Mouse (Mus musculus) intestine, embryonic 15.5 days (tissue): Measurements from ENCODE around the gene Il7r. TPM values are rescaled to one million over a fixed set of nuclear protein-coding genes. Genes with fewer than 3 reads are reported as not detected.

Experiments
- ATAC-seq: fragments of 200-750 bp; cut with Nextera tagmentation; 2 replicates; pipeline ENCODE4 v1.8.0; 2017; ENCODE audit warnings: moderate TSS enrichment, moderate library complexity
- H3K27ac ChIP-seq: fragments of 300-500 bp; sonication (generic); 2 replicates; pipeline ENCODE4 v1.5.1; 2015; ENCODE audit warnings: mild to moderate bottlenecking, inconsistent platforms
- H3K27me3 ChIP-seq: fragments of 300-500 bp; sonication (generic); replicated peaks from 2 replicates; pipeline ENCODE4 v1.6.1; 2015; ENCODE audit warnings: inconsistent platforms
- H3K36me3 ChIP-seq: fragments of 300-500 bp; sonication (generic); 2 replicates; pipeline ENCODE4 v1.6.1; 2015; ENCODE audit warnings: inconsistent platforms
- H3K4me1 ChIP-seq: fragments of 300-500 bp; sonication (generic); replicated peaks from 2 replicates; pipeline ENCODE4 v1.6.1; 2015; ENCODE audit warnings: inconsistent platforms
- H3K4me2 ChIP-seq: fragments of 300-500 bp; sonication (generic); replicated peaks from 2 replicates; pipeline ENCODE4 v1.6.1; 2015; ENCODE audit warnings: mild to moderate bottlenecking, inconsistent platforms
- H3K4me3 ChIP-seq: fragments of 300-500 bp; sonication (generic); replicated peaks from 2 replicates; pipeline ENCODE4 v1.5.1; 2015; ENCODE audit warnings: inconsistent platforms
- H3K9ac ChIP-seq: fragments of 300-500 bp; sonication (generic); 2 replicates; pipeline ENCODE4 v1.6.1; 2015; ENCODE audit warnings: inconsistent platforms
- H3K9me3 ChIP-seq: fragments of 300-500 bp; sonication (generic); 2 replicates; pipeline ENCODE4 v1.6.1; 2016; ENCODE audit warnings: inconsistent platforms
- WGBS: fragments of 180-500 bp; shearing (Covaris S2); methylation state at CpG from one replicate; pipeline ENCODE4 v1.1.7; 2015; 5-methylcytosine and 5-hydroxymethylcytosine counted together
- polyA plus RNA-seq: library from polyadenylated mRNA; unstranded; fragments of >200 nt; fragmentation: Nextera tagmentation; extraction: Ambion mirVana; gene quantifications from 2 replicates; pipeline ENCODE4 v1.2.1, GENCODE M21; 2015

The Il7r gene
- polyA plus RNA-seq, 1 experiment from 2014 or later: 1.4 TPM

DNA sequence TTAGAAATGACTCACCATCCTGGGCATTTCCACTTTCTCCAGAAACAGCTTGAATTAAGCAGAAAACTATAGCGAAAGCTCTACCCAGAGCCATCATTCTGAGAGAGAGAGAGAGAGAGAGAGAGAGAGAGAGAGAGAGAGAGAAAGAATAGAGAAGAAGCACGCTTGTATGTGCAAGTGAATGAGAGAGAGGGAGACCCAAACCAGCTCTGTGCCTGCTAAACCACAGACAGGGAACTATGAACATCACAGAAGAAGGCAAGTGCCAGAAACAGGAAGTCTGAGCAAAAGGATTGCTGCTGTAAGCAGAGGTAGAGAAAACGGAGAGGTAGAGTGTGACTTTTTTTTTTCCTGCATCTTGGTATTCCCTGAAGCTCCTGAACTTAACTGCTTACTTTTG, 330 bp downstream of the Il7r start:
- Histone ChIP-seq H3K9me3 (no peaks in the 10 kb centered on the region), H3K36me3 (no peaks in the 10 kb centered on the region), H3K4me2 (no peak overlapping the region), H3K9ac (no peak overlapping the region), H3K27ac (no peak overlapping the region), H3K4me3 (no peak overlapping the region), H3K27me3 (no peaks in the 10 kb centered on the region), H3K4me1 (no peaks in the 10 kb centered on the region)
- ATAC-seq: no peak
- 72% methylated on average over 3 of the region's 3 CpGs for WGBS

- Histone ChIP-seq H3K36me3 (no peaks in the 10 kb centered on the region), H3K27me3 (no peaks in the 10 kb centered on the region), H3K9ac (no peak overlapping the region), H3K4me3 (no peak overlapping the region), H3K27ac (no peak overlapping the region), H3K4me1 (no peaks in the 10 kb centered on the region), H3K4me2 (no peak overlapping the region), H3K9me3 (no peaks in the 10 kb centered on the region)
- WGBS: 70% methylated on average over 3 of the region's 3 CpGs
- ATAC-seq: no peak
Measured at GRCm38 (mm10) chr15:9528186-9528935, 1.6 kb downstream of the Il7r start.

- no peaks in the 10 kb centered on the region for H3K9me3 ChIP-seq
- H3K4me3 ChIP-seq: no peak overlapping the region
- H3K36me3 ChIP-seq: no peaks in the 10 kb centered on the region
- no peak for ATAC-seq
- H3K9ac ChIP-seq: no peak overlapping the region
- H3K4me2 ChIP-seq: no peak overlapping the region
- no peaks in the 10 kb centered on the region for H3K4me1 ChIP-seq
- no peak overlapping the region for H3K27ac ChIP-seq
- H3K27me3 ChIP-seq: no peaks in the 10 kb centered on the region
Measured at GRCm38 (mm10) chr15:9526412-9526811, 3.6 kb downstream of the Il7r start.

GRCm38 (mm10) chr15:9524907-9525306, 5.1 kb downstream of the Il7r start:
- no peak for ATAC-seq
- Histone ChIP-seq H3K27ac (no peak overlapping the region), H3K9ac (no peak overlapping the region), H3K4me3 (no peak overlapping the region), H3K4me1 (no peaks in the 10 kb centered on the region), H3K4me2 (no peak overlapping the region), H3K9me3 (no peaks in the 10 kb centered on the region), H3K36me3 (no peaks in the 10 kb centered on the region), H3K27me3 (no peaks in the 10 kb centered on the region)
- 61% methylated on average over 5 of the region's 5 CpGs for WGBS

DNA sequence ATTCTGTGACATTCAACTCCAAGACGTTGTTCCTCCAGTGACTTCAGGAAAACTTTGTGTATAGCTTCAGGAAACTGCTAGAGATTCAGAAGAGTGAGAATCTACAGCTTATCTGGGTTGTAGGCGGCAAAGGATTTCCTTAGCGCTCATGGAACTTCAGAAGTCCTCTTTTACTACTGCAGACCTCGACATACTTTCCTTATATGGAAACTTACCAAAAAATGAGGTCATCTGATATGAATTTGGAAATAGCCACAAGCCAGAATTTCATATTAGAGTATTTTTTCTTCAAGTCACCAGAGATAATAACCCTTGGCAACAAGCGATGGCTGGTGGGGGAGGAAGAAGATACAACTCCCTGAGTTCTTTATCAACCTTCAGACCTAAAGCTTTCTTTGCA, 6.0 kb downstream of the Il7r start:
- Histone ChIP-seq H3K9me3 (no peaks in the 10 kb centered on the region), H3K27ac (no peak overlapping the region), H3K36me3 (no peaks in the 10 kb centered on the region), H3K4me3 (no peak overlapping the region), H3K9ac (no peak overlapping the region), H3K4me2 (no peak overlapping the region), H3K4me1 (no peaks in the 10 kb centered on the region), H3K27me3 (no peaks in the 10 kb centered on the region)
- 71% methylated on average over 5 of the region's 5 CpGs for WGBS
- ATAC-seq: no peak

DNA sequence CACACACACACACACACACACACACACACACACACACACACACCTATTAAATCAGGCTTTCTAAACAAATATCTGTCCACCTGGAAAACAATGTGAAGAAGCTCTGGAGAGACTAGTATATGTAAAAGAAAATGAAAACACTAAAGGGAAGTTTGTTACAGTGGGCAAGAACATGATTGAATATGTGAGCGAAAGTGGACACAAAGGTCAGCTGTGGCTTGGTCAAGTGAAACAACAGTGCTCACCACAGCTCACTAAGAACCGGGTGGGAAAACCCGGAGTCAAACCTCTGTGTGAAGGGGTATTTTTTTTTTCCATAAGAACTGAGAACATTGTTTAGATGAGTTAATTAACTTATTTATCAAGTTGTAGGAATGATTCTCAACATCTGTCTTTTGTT, 6.9 kb downstream of the Il7r start:
- no peaks in the 10 kb centered on the region for H3K9me3 ChIP-seq
- no peaks in the 10 kb centered on the region for H3K4me1 ChIP-seq
- ATAC-seq: no peak
- H3K36me3 ChIP-seq: no peaks in the 10 kb centered on the region
- WGBS: 78% methylated on average over 3 of the region's 3 CpGs
- no peak overlapping the region for H3K4me2 ChIP-seq
- H3K9ac ChIP-seq: no peak overlapping the region
- no peak overlapping the region for H3K27ac ChIP-seq
- no peak overlapping the region for H3K4me3 ChIP-seq
- no peaks in the 10 kb centered on the region for H3K27me3 ChIP-seq

DNA sequence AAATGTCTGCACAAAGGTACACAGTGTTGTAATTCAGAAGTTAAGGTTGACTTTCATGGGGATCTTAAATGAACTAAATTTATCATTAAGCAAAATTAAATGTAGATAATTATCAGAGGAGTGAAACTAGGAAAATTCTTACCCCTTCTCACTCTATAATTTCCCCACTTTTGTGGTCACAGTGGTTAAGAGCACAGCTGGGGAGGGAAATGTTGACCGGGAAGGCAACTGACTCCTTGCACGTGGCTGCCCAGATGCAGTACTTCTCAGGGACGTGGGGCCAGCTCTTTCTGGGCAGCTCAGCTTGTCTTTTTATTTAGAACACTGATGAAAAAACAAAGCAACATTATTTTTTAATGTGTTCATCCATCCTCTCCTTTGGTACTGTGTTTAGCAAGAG, 37.9 kb downstream of the Il7r start:
- ATAC-seq: no peak
- 55% methylated on average over 3 of the region's 3 CpGs for WGBS
- Histone ChIP-seq H3K36me3 (no peaks in the 10 kb centered on the region), H3K4me2 (no peak overlapping the region), H3K9me3 (no peaks in the 10 kb centered on the region), H3K4me3 (no peak overlapping the region), H3K27ac (no peak overlapping the region), H3K9ac (no peak overlapping the region), H3K27me3 (no peaks in the 10 kb centered on the region), H3K4me1 (no peaks in the 10 kb centered on the region)

DNA sequence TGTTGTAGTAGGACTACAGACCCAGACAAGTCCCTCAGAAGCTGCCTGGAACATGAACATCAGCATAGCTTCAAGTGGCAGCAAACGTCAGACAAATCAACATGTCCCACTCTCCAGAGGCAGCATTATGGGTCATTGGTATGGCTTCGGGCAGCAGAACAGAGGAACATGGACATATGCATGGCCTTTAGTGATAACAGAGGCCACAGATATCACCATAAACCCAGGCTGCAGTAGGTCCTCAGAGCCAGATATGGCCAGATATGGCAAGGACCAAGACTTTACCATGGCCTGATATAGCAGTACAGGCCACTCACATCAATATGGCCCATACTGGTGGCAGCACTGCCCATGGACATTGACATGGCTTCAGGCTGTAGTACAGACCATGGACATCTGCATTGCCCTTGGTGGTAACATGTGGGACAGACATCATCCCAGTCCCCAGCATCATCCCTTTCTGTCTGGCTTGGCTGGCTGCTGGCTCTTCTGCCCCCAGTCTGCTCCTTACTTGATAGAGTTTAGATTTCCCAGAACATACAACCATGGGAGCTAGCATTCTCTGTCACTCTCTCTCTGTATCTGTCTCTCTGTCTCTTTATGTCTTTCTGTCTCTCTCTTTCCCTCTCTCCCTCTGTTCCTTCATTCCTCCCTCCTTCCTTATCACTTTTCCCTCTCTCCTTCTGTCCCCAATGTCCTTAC, 40.4 kb downstream of the Il7r start:
- 82% methylated on average over 2 of the region's 2 CpGs for WGBS
- Histone ChIP-seq H3K4me1 (no peaks in the 10 kb centered on the region), H3K4me3 (no peak overlapping the region), H3K27me3 (no peaks in the 10 kb centered on the region), H3K27ac (no peak overlapping the region), H3K36me3 (no peaks in the 10 kb centered on the region), H3K9ac (no peak overlapping the region), H3K9me3 (no peaks in the 10 kb centered on the region), H3K4me2 (no peak overlapping the region)
- ATAC-seq: no peak

GRCm38 (mm10) chr15:9473188-9473587, 56.8 kb downstream of the Il7r start:
- Histone ChIP-seq H3K9ac (no peak overlapping the region), H3K4me1 (no peaks in the 10 kb centered on the region)
- 67% methylated on average over 1 of the region's 1 CpGs for WGBS

GRCm38 (mm10) chr15:9472618-9473017, 57.4 kb downstream of the Il7r start:
- Histone ChIP-seq H3K27ac (no peak overlapping the region), H3K4me2 (no peak overlapping the region), H3K9me3 (no peaks in the 10 kb centered on the region), H3K4me3 (no peak overlapping the region), H3K4me1 (no peaks in the 10 kb centered on the region), H3K27me3 (no peaks in the 10 kb centered on the region), H3K9ac (no peak overlapping the region), H3K36me3 (no peaks in the 10 kb centered on the region)
- ATAC-seq: peak; percentile 20; the same call in 1 of the 2 replicates
- WGBS: 62% methylated on average over 3 of the region's 3 CpGs

More at GRCm38 (mm10) chr15:9473188-9473587, 56.8 kb downstream of the Il7r start:
- no peaks in the 10 kb centered on the region for H3K27me3 ChIP-seq
- ATAC-seq: no peak
- no peak overlapping the region for H3K4me2 ChIP-seq
- H3K4me3 ChIP-seq: no peak overlapping the region
- no peaks in the 10 kb centered on the region for H3K36me3 ChIP-seq
- no peaks in the 10 kb centered on the region for H3K9me3 ChIP-seq
- H3K27ac ChIP-seq: no peak overlapping the region

- H3K4me3 ChIP-seq: no peak overlapping the region
- ATAC-seq: no peak
- WGBS: 30% methylated on average over 3 of the region's 3 CpGs
Measured at GRCm38 (mm10) chr15:9472167-9472566, 57.8 kb downstream of the Il7r start.

DNA sequence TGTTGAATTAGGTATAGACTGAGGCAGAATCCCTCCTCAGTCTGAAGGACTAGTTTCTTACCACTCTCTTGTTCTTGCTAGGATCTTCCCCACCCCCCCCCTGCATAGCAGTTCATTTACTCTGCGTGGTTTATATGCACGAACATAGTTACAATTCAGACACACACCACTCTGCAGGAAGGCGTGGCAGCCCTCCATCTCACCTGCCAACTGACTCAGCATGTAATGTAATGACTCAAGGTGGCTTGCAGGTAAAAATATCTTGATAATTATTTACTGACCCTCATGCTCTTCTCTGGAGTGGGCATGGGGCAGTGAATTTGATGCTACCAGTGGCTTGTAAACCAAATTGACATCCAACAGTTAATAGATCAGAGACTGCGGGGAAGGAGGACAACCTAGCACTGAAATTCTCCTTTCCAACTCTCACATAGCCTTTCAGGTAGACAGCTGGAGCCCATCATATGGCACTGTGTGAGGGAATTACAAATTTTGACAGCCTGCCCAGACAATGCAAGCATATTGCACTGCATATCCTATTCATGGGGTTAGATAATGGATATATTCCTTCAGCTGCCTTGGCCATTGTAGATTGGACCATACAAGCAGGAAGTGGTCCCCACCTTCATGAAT, 58.8 kb downstream of the Il7r start:
- Histone ChIP-seq H3K9me3 (no peaks in the 10 kb centered on the region), H3K4me3 (no peak overlapping the region), H3K9ac (no peak overlapping the region), H3K36me3 (no peaks in the 10 kb centered on the region), H3K27me3 (no peaks in the 10 kb centered on the region), H3K4me1 (no peaks in the 10 kb centered on the region), H3K27ac (no peak overlapping the region), H3K4me2 (no peak overlapping the region)
- WGBS: 86% methylated on average over 4 of the region's 4 CpGs
- no peak for ATAC-seq

More at GRCm38 (mm10) chr15:9472167-9472566, 57.8 kb downstream of the Il7r start:
- H3K9ac ChIP-seq: no peak overlapping the region
- no peak overlapping the region for H3K4me2 ChIP-seq
- no peaks in the 10 kb centered on the region for H3K27me3 ChIP-seq
- no peaks in the 10 kb centered on the region for H3K36me3 ChIP-seq
- H3K27ac ChIP-seq: no peak overlapping the region
- H3K4me1 ChIP-seq: no peaks in the 10 kb centered on the region
- H3K9me3 ChIP-seq: no peaks in the 10 kb centered on the region
